Mouse (Mus musculus) hindbrain, embryonic 13.5 days (tissue): Measurements from ENCODE around the gene Dlk2. TPM values are rescaled to one million over a fixed set of nuclear protein-coding genes. Genes with fewer than 3 reads are reported as not detected.

Source experiments
- ATAC-seq: fragments of 200-750 bp; cut with Nextera tagmentation; 2 replicates; pipeline ENCODE4 v1.8.0; 2017; ENCODE audit warnings: moderate TSS enrichment; ENCODE audit not compliant: low FRiP score
- H3K27ac ChIP-seq: fragments of 300-500 bp; sonication (generic); 2 replicates; pipeline ENCODE4 v1.5.1; 2015; ENCODE audit warnings: inconsistent platforms, mild to moderate bottlenecking, moderate library complexity
- H3K27me3 ChIP-seq: fragments of 300-500 bp; sonication (generic); 2 replicates; pipeline ENCODE4 v1.6.1; 2015; ENCODE audit warnings: mild to moderate bottlenecking, inconsistent platforms
- H3K36me3 ChIP-seq: fragments of 300-500 bp; sonication (generic); 2 replicates; pipeline ENCODE4 v1.6.1; 2015; ENCODE audit warnings: mild to moderate bottlenecking, inconsistent platforms
- H3K4me1 ChIP-seq: fragments of 300-500 bp; sonication (generic); replicated peaks from 2 replicates; pipeline ENCODE4 v1.6.1; 2015; ENCODE audit warnings: inconsistent platforms
- H3K4me2 ChIP-seq: fragments of 300-500 bp; sonication (generic); 2 replicates; pipeline ENCODE4 v1.6.1; 2015; ENCODE audit warnings: inconsistent platforms, mild to moderate bottlenecking, moderate library complexity
- H3K4me3 ChIP-seq: fragments of 300-500 bp; sonication (generic); 2 replicates; pipeline ENCODE4 v1.5.1; 2015; ENCODE audit warnings: mild to moderate bottlenecking, inconsistent platforms
- H3K9ac ChIP-seq: fragments of 300-500 bp; sonication (generic); 2 replicates; pipeline ENCODE4 v1.6.1; 2015; ENCODE audit warnings: mild to moderate bottlenecking, inconsistent platforms
- H3K9me3 ChIP-seq: fragments of 300-500 bp; sonication (generic); 2 replicates; pipeline ENCODE4 v1.6.1; 2016; ENCODE audit warnings: inconsistent platforms
- WGBS: fragments of 180-500 bp; shearing (Covaris S2); methylation state at CpG from one replicate; pipeline ENCODE4 v1.1.7; 2015; 5-methylcytosine and 5-hydroxymethylcytosine counted together
- polyA plus RNA-seq: library from polyadenylated mRNA; unstranded; fragments of >200 nt; fragmentation: Nextera tagmentation; extraction: Ambion mirVana; gene quantifications from 2 replicates; pipeline ENCODE4 v1.2.1, GENCODE M21; 2015

Gene Dlk2
- polyA plus RNA-seq: 9.5 and 11.1 TPM in 2 replicates

DNA sequence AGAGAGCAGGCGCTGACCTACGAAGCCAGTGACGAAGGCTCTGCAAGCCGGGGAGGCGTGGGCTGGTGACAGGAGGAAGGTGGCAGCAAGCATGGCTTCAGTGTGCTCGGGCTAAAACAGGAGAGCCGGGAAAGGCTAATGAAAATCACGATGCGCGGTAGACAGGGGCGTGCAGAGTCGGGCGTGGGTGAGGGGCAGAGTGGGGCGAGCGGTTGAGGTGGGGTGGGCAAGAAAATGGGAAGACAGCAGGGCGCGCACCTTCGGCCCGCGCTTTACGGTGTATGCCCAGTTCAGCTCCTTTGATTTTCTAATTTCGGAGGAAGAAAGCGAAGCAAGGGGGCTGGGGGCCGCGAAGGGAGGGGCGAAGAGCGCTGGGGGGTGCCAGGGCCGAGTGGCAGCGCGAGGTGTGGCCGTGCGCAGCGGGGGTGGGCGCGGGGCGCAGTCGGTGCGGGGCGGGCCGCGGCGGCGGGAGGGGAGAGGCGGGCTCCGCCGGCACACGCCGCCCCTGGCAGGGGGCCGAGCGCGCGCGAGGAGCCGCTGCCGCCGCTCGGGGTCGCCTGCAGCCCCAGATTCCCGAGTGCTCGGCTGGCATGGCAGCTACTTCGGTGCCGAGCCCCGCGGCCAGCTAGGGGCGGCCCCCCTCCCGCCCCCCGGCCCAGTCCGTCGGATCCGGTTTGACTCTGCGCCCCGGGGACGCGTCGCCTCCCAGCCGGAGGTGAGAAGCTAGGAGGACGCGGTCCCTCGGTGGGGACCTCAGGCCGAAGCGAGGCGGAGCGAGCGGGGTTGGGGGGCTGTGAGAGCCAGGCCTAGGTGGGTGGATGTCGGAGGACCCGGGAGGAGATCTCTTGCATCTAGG is at the start of gene Dlk2:
Gene Dlk2 (plus strand): TSS at position 58 of the 856 bp plus-strand sequence.
- peak; percentile 52 for ATAC-seq
- Histone ChIP-seq H3K36me3 (peaks cover 14% of the 10 kb centered on the region), H3K4me2 (peak within 1 kb of the TSS; percentile 94), H3K4me1 (peaks cover 26% of the 10 kb centered on the region), H3K9me3 (no peaks in the 10 kb centered on the region), H3K27ac (peak within 1 kb of the TSS; percentile 84), H3K4me3 (peak within 1 kb of the TSS; percentile 77), H3K27me3 (peaks cover 71% of the 10 kb centered on the region), H3K9ac (peak within 1 kb of the TSS; percentile 87)
- under 1% methylated on average over 65 of the region's 86 CpGs for WGBS

DNA sequence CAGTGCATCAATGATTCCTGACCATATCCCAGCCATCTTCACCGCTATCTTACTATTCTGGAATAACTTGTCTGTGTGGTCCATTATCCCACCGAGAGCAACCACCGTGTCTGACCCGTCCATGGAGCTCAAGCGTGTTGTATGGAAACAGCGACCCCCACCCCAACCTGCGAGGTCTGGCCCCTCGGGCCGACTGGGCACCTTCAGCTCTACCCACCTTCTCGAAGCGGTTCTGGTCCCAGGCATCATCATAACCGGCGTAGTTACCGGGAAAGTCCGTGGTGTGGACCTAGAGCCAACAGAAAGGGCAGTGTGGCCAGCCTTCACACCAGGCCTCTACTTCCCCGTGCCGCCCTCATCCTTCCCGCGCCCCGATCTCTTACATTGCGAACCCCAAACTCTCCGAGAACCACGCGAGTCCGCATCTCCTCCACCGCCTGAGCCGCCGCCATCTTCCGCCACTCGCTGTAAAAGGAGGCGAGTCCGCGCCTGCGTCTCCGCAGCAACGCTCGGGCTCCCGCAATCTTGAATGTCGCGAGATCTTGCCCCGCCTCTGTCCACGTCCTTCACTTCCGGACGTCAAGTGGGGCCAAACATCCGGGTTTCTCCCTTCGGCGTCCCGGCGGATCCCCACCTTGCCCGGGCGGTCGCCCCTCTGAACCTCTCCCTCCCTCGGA is 49.6 kb upstream of the Dlk2 start, which contains the start of the genes Polr1c and Yipf3:
Gene Polr1c (minus strand): TSS at position 543 of the 677 bp plus-strand sequence.
Gene Yipf3 (plus strand): TSS at position 569 of the 677 bp plus-strand sequence.
- peak; percentile 94 for ATAC-seq
- peak within 1 kb of the TSS; percentile 96 for H3K9ac ChIP-seq
- peak within 1 kb of the TSS; percentile 87 for H3K27ac ChIP-seq
- H3K4me2 ChIP-seq: peak within 1 kb of the TSS; percentile 95
- no peaks in the 10 kb centered on the region for H3K27me3 ChIP-seq
- WGBS: under 1% methylated on average over 53 of the region's 53 CpGs
- H3K9me3 ChIP-seq: no peaks in the 10 kb centered on the region
- peaks cover 27% of the 10 kb centered on the region for H3K4me1 ChIP-seq
- H3K4me3 ChIP-seq: peak within 1 kb of the TSS; percentile 94
- H3K36me3 ChIP-seq: peaks cover 76% of the 10 kb centered on the region

GRCm38 (mm10) chr17:46248189-46248522 is 49.1 kb upstream of the Dlk2 start:
- Histone ChIP-seq H3K4me1 (peaks cover 29% of the 10 kb centered on the region), H3K27ac (peak overlapping the region; percentile 87), H3K9me3 (no peaks in the 10 kb centered on the region), H3K4me3 (peak overlapping the region; percentile 94), H3K4me2 (peak overlapping the region; percentile 95), H3K36me3 (peaks cover 70% of the 10 kb centered on the region), H3K27me3 (no peaks in the 10 kb centered on the region), H3K9ac (peak overlapping the region; percentile 96)
- ATAC-seq: no peak; the same call in 1 of the 2 replicates
- WGBS: 1% methylated on average over 37 of the region's 37 CpGs

- Histone ChIP-seq H3K27ac (no peak overlapping the region), H3K4me1 (peaks cover 51% of the 10 kb centered on the region), H3K4me3 (no peak overlapping the region), H3K4me2 (no peak overlapping the region), H3K27me3 (peaks cover 14% of the 10 kb centered on the region), H3K9me3 (no peaks in the 10 kb centered on the region), H3K36me3 (peaks cover 40% of the 10 kb centered on the region), H3K9ac (no peak overlapping the region)
- 78% methylated on average over 7 of the region's 7 CpGs for WGBS
- no peak for ATAC-seq
Observed at GRCm38 (mm10) chr17:46251174-46251573, 46.0 kb upstream of the Dlk2 start.

DNA sequence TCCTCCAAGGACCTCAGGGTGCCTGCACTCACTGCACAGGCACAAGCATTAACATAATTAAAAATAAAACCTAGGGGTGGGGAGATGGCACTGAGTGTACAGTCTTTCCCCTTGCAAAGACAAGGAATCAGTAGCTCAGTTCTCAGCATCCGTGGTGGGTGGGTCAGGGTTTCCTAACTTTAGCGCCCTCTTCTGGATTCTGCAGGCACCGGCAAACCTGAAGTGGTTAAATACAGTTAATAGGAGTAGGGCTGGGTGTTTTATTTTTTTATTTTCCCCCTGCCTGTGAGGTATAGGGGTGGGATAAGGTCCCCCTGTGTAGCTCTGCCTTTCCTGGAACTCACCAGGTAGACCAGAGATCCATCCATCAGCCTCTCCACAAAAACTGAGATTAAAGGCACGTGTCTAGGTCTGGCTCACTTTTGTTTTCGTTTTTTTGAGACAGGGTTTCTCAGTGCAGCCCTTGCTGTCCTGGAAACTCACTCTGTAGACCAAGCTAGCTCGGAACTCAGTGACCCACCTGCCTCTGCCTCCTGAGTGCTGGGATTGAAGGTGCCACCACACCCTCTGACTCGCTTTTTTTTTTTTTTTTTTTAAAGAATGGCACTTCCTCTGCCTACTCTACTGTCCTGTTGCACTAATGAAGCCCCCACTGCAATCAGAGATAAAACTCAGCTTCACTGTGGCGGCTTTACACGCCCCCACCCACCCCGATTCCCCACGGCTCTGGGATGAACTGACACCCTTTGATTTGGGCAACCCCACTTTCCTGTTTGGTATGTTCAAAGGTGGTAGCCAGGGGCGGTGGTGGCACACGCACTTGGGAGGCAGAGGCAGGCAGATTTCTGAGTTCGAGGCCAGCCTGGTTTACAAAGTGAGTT is 44.4 kb upstream of the Dlk2 start:
- WGBS: 55% methylated on average over 14 of the region's 14 CpGs
- Histone ChIP-seq H3K27me3 (peaks cover 14% of the 10 kb centered on the region), H3K4me3 (peak overlapping the region; percentile 74), H3K4me1 (peaks cover 40% of the 10 kb centered on the region), H3K36me3 (peaks cover 51% of the 10 kb centered on the region), H3K4me2 (peak overlapping the region; percentile 95), H3K9ac (peak overlapping the region; percentile 89), H3K27ac (peak overlapping the region; percentile 87), H3K9me3 (no peaks in the 10 kb centered on the region)
- no peak for ATAC-seq

GRCm38 (mm10) chr17:46253452-46254084 is 43.7 kb upstream of the Dlk2 start, which contains the start of gene Lrrc73:
Gene Lrrc73, plus strand, starts transcription at chr17:46253531.
- no peaks in the 10 kb centered on the region for H3K9me3 ChIP-seq
- ATAC-seq: peak; percentile 90
- H3K4me2 ChIP-seq: peak within 1 kb of the TSS; percentile 95
- H3K4me1 ChIP-seq: peaks cover 38% of the 10 kb centered on the region
- H3K9ac ChIP-seq: peak within 1 kb of the TSS; percentile 89
- peaks cover 14% of the 10 kb centered on the region for H3K27me3 ChIP-seq
- H3K36me3 ChIP-seq: peaks cover 58% of the 10 kb centered on the region
- WGBS: 1% methylated on average over 39 of the region's 48 CpGs
- H3K27ac ChIP-seq: peak within 1 kb of the TSS; percentile 87
- H3K4me3 ChIP-seq: peak within 1 kb of the TSS; percentile 74

DNA sequence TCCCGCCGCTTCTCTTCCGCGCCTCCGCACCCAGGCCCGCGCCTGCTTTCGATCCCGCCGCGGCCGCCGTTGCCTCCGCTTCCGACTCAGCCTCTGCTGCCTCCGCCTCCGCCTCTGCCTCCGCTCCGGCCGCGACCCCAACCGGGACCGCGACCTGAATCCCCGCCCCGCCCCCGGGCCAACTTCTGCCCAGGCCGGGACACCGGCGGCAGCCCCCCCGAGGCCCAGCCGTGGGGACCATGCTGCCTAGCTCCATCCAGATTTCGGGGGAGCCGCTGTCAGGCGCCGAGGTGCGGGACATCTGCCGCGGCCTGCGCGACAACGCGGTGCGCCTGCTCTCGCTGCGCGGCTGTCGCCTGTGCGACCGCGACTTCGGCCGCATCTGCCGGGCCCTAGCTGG is 43.1 kb upstream of the Dlk2 start:
- peaks cover 63% of the 10 kb centered on the region for H3K36me3 ChIP-seq
- ATAC-seq: peak; percentile 49
- WGBS: 1% methylated on average over 47 of the region's 54 CpGs

DNA sequence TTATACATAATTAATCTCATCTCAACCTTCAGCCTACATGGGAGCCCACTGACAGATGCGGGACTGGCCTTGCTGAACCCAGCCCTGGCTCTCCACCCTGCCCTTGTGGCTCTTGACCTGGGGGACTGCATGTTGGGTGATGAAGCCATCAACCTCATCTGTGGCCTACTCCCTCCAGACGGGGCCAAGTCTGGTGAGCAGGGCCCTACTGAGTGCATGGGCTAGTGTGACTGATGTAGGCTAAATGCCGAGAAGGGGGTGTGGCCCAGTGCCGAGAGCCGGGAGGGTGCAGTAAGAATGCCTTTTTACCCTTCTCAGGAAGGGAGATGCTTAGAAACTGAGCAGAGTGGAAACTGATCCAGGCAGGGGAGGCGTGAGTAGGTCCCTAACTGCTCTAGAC is 42.1 kb upstream of the Dlk2 start:
- peaks cover 63% of the 10 kb centered on the region for H3K36me3 ChIP-seq
- ATAC-seq: no peak
- 32% methylated on average over 6 of the region's 6 CpGs for WGBS

More for the DNA sequence above, 43.1 kb upstream of the Dlk2 start:
- Histone ChIP-seq H3K27ac (peak overlapping the region; percentile 87), H3K4me2 (peak overlapping the region; percentile 95), H3K4me1 (peaks cover 32% of the 10 kb centered on the region), H3K9me3 (no peaks in the 10 kb centered on the region), H3K27me3 (peaks cover 14% of the 10 kb centered on the region), H3K9ac (peak overlapping the region; percentile 89), H3K4me3 (peak overlapping the region; percentile 74)

GRCm38 (mm10) chr17:46258279-46259053 is 38.8 kb upstream of the Dlk2 start:
- Histone ChIP-seq H3K4me3 (no peak overlapping the region), H3K4me1 (peaks cover 21% of the 10 kb centered on the region), H3K4me2 (no peak overlapping the region), H3K27ac (no peak overlapping the region), H3K9me3 (no peaks in the 10 kb centered on the region), H3K27me3 (peaks cover 14% of the 10 kb centered on the region), H3K9ac (no peak overlapping the region), H3K36me3 (peaks cover 72% of the 10 kb centered on the region)
- WGBS: 86% methylated on average over 30 of the region's 30 CpGs
- no peak for ATAC-seq

More for the DNA sequence above, 42.1 kb upstream of the Dlk2 start:
- Histone ChIP-seq H3K4me2 (peak overlapping the region; percentile 95), H3K4me3 (peak overlapping the region; percentile 74), H3K4me1 (peaks cover 26% of the 10 kb centered on the region), H3K27me3 (peaks cover 14% of the 10 kb centered on the region), H3K9ac (peak overlapping the region; percentile 89), H3K9me3 (no peaks in the 10 kb centered on the region), H3K27ac (no peak overlapping the region)

DNA sequence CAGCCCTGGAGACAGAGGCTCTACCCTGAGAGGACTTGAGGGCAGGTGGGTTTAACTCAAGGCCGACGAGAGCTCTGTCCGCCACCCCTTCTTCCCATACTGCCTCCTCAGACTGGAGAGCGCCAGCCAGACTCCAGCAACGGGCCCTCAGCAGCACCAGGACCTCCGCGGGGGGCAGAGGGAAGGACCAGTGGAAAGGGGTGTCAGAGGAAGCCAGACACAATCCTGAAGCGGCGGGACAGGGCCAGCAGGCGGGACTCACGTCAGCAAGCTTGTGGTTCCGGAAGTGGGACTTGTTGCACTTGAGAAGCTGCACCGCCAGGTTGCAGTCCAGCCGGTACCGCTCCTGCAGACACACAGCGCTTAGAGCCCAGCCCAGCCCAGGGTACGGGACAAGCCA is 37.5 kb upstream of the Dlk2 start:
- H3K9ac ChIP-seq: no peak overlapping the region
- no peak overlapping the region for H3K27ac ChIP-seq
- WGBS: 94% methylated on average over 17 of the region's 17 CpGs
- H3K9me3 ChIP-seq: no peaks in the 10 kb centered on the region
- no peak overlapping the region for H3K4me2 ChIP-seq
- no peak for ATAC-seq
- peaks cover 13% of the 10 kb centered on the region for H3K27me3 ChIP-seq
- H3K36me3 ChIP-seq: peaks cover 84% of the 10 kb centered on the region
- H3K4me3 ChIP-seq: no peak overlapping the region
- H3K4me1 ChIP-seq: peaks cover 14% of the 10 kb centered on the region
